Mouse (Mus musculus) spleen, embryonic (tissue): ENCODE data around the gene Ifi35.
"Not testable (repeated sequence)": the region's sequence is repeated elsewhere in the genome, so short reads cannot be mapped to it uniquely, and the experiment has no call there.

ENCODE experiments used
- CTCF ChIA-PET: fragments of 350-600 bp; sonication (Branson Sonifier 250); formaldehyde crosslinking; loops from one replicate; lab custom pipeline; 2022; lab: Charles Lee

The Ifi35 gene

DNA sequence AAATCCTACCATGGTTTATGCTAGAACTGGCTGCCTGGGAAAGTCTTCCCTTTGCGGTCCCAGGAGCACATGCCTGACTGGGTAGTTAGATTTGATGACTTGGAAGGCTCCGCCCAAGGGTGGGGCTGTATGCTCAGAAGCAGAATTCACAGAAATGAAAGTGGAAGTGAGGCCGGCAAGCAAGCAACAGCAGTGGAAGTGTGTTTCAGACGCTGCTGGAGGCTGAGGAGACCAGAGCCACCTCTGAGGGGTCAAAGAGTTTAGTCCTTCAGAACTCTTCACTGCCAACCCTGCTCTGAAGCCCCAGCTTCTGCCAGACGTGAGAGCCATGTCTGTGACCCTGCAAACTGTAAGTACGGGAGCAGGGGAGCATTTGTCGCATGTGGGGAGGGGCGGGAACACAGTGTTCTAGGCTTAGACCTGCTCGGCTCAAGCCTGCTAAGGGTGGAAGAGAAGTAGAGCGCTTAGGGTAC is at the start of gene Ifi35:
Ifi35 (plus strand) TSS at position 134 of the 473 bp plus-strand sequence.
- CTCF ChIA-PET: no interaction called here

DNA sequence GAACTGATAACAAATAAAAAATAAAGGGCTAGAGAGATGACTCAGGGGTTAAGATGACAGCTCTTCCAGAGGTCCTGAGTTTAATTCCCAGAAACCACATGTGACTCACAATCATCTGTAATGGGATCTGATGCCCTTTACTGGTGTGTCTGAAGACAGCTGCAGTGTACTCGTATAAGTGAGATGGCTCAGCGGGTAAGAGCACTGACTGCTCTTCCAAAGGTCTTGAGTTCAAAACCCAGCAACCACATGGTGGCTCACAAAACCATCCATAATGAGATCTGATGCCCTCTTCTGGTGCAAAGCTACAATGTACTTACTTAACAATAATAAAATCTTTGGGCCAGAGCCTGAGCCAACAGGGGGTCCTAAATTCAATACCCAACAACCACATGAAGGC is 32.9 kb upstream of the Ifi35 start:
- CTCF ChIA-PET: no interaction called here

DNA sequence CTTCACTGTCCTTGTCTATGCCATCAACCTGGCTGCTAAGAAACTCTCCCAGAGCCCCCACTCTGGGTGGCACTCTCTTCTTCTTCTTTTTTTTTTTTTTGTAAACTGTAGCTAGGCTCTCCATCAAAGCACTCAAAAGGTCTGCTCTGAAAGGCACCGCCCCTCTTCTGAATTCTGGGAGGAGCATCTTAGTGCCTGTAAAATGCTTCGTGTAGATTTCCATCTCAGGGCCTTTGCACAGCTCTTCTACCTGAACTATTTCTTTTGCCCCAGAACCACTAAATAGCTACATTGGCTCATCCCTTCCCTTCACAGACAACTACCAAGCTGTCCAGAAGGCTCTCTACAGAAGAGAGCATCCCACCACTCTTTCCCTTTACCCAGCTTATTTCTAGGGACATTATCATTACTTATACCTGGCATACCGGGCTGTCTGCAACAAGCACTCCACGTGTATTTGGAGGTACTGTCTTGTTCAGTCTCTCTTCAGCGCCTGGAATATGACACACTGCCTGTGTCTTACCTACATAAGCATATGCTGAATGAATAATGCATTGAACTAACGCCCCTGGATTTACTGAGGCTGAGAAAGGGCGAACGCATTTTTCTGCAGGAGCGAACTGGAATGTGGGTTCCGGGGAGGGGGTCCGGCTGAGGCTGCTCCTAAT is 31.6 kb upstream of the Ifi35 start:
- CTCF ChIA-PET: interaction anchor here (0.6 to 0.7 kb wide), 2 partner anchors 24 to 98 kb away, joined by 3 read pairs; no protein-coding TSS in a partner anchor

DNA sequence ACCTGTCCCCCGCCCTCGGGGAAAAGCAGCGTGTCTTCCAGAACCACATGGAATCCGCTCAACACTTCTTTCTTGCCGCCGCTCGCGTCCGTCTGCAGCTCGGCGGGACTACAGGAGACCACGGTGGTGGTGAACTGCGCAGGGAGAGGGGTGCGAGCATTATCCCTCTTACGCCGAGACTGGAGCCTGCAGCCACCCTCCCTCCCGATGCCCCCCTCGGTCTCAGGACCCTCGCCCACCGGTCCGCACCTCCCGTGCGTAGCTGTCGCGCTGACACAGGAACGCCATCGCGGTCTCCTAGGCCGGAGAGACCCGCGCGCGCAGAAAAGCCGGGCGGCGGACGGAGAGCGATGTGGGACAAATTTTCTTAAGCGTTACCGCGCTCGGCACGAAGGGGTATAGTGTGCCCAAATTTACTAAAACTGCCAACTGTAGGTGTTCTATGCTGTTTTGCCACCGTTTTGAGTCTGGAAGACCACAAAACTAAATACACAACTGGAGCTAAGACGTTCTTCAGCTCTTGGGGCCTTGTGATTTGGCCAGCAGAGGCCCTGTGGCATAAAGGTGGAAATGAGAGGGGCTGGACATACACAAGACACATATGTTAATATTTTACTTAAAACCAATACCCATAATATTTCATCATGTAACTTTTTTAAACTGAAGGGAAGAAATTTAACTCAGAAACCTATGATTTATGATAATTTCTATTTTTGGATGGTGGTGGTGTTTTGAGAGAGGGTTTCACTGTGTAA is 30.9 kb upstream of the Ifi35 start, which contains the start of gene Aarsd1:
Aarsd1 (minus strand) TSS at position 515 of the 755 bp plus-strand sequence.
- CTCF ChIA-PET: no interaction called here

DNA sequence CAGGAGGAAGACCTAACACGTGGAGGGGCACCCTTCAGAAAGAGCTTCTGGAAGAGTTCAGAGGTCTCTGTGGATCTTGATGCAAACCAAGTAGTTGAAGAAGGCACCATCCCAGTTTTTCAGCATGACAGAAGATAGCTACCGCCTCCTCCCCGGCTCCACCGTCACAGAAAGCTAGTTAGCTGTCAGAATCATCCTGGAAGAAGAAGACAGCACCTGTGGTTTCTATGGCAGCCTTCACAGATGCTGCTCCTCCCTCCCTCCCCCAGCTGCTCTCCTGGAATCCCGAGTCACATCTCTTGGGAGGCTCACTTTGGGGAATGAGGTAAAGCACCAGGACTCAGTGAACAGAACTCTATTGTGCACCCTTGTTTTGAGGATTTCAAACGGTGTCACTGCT is 29.2 kb upstream of the Ifi35 start:
- CTCF ChIA-PET: no interaction called here

DNA sequence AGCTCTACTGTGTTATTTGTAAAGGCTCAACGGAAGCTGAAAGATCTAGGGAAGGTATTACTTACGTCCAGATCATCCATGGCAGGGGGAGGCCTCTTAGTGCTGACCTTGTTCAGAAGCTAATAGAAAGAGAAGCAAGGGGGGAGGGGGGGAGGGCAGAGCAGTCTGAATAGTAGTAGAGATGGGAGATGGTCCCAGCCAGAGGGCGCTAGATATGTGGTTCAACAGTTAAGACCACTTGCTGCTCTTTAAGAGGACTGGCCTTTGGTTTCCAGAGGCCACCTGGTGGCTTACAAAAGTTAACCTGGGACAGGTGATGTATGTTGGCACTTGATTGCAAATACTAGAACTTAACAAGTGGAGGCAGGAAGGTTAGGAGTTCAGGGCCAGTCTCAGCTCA is 28.6 kb upstream of the Ifi35 start:
- CTCF ChIA-PET: no interaction called here

DNA sequence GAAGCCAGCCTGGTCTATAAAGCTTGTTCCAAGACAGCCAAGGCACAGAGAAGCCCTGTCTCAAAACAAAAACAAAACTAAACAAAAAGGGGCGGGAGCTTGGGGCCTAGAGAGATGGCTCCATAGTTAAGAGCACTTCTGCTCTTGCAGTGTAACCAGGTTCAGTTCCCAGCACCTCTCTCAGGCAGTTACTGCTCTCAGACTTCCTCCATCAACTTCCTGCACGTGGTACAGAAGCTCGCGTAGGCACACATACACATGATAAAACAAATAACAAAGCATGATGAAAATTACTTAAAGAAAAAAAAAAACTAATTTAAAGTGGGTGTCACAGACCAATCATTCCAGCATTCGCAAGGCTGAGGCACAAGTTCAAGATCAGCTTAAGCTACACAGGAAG is 28.1 kb upstream of the Ifi35 start:
- CTCF ChIA-PET: no interaction called here

DNA sequence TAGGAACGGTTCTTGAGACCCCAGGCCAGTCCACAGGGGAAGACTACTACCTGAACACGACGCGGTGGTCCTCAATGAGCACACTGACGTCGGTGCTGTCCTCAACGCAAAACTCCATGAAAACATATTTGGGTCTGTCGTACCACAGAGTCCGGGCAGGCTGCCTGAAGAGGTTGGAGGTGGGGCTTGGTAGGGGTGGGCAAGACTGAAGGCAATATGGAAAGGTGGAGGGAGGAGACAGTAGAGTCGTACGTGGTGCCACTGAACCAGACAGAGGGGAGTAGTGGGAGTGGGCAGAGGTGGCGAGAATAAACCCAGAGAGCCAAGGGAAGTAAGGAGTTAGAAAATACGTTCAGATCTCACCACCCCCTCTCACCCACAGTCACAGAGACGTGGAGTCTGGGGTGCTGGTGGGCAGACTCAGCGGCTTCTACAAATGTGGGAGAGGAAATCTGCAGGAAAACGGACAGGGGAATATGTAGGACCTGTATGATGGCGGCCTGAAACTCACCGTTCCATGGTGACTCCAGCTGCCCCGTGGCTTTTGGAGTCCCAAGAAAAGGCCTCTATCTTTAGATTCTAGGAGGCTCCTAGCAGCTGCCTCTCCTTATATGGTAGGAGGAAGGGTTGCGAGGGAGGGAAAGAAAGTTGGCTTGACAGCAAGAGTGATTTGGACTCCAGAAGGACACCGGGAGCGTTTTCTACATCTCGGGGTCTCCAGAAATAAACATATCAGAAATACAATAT is 23.9 kb upstream of the Ifi35 start, which contains the start of gene Gm27029:
Gm27029 (minus strand) TSS at position 692 of the 747 bp plus-strand sequence.
- CTCF ChIA-PET: interaction anchor here (0.6 to 1.1 kb wide), 2 partner anchors 10 to 168 kb away, joined by 3 to 4 read pairs; no protein-coding TSS in a partner anchor

DNA sequence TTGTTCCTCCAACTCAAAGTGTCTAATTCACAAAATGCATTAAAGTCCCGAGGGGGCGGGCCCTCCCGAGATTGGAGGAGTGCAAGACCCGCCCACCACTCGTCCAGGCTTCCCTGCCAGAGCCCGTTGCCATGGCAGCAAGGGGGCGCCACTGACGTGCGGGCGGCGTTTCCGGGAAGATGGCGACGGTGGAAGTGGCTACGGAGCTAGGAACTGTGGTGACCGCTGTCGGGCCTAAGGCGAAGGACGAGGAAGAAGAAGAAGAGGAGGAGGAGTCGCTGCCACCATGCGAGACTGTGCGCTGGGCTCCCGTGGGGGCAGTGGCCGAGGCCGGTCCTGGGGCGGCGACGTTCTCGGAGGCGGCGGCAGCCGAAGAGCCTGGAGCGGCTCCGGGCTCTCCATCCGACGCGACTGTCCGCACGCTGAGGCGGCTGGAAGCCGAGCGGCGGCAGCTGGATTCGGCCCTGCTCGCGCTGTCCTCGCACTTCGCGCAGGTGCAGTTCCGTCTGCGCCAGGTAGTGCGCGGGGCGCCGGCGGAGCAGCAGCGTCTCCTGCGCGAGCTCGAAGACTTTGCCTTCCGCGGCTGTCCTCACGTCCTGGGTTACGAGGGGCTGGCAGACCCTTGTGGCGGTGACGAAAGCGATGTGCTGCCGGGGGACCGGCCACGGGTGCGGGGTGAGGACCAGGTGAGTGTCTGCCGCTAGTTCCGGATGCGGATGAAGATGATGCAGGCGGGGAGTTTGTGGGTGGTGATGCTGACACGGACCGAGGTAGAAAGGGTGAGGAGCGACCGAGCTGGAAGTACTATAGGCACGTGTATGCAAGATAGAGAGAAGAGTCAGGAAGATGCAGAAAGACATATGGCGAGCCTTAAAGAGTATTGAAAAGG is 23.0 kb upstream of the Ifi35 start, which contains the start of the genes Rundc1 and Ptges3l:
Rundc1 (plus strand) TSS at position 161 of the 889 bp plus-strand sequence.
Ptges3l (minus strand) TSS at position 409 of the 889 bp plus-strand sequence.
- CTCF ChIA-PET: interaction anchor here (0.6 to 1.1 kb wide), 2 partner anchors 9 to 169 kb away, joined by 3 to 4 read pairs; no protein-coding TSS in a partner anchor

DNA sequence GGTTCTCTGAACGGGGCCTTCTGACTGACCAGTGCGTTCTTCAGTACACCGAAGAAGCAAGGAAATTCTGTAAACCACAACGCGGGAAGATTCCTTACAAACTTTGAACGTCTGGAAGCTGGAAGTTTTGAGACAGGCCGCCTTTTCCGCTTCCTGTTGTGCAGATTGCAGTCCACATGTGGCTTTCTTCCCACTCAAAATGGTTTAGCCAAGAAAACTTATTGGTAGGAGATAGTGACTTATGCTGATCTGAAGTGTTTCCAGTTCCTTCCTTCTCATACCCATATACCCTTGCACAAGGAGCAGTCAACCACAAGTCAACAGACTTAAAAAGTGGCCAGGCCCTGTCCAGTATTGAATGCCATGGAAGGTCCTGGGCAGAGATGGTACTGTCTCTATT is 22.0 kb upstream of the Ifi35 start:
- CTCF ChIA-PET: no interaction called here

DNA sequence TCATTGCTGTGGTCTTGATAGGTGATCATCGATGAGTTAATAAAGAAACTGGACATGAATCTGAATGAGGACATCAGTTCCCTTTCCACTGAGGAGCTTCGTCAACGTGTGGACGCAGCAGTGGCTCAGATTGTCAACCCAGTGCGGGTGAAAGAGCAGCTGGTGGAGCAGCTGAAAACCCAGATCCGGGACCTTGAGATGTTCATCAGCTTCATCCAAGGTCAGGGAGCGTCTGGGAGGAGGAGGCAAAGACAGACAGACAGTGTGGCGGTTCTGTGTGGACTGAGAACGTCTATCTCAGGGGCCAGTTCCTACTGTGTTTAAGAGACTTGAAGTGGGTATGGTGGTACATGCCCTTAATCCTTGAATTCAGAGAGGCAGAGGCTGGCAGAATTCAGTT is 16.9 kb upstream of the Ifi35 start:
- CTCF ChIA-PET: no interaction called here

DNA sequence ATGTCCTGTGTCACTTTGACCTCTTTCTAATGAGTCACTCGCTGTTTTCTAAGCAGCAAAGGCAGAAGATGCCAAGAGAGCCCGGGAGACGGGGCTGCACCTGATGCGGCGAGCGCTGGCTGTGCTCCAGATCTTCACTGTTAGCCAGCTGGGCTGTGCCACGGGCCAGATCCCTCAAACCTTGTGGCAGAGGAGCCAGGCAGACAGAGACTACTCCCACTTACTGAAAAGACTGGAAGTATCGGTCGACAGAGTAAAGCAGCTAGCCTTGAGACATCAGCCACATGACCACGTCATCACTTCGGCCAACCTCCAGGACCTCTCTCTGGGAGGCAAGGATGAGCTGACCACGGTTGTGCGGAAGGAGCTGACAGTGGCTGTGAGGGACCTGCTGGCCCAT is 14.8 kb upstream of the Ifi35 start:
- CTCF ChIA-PET: interaction anchor here (1.3 kb wide), 1 partner anchor 9 kb away, joined by 3 read pairs; the partner anchor contains the start of genes Gm27029, Ptges3l and Rundc1

DNA sequence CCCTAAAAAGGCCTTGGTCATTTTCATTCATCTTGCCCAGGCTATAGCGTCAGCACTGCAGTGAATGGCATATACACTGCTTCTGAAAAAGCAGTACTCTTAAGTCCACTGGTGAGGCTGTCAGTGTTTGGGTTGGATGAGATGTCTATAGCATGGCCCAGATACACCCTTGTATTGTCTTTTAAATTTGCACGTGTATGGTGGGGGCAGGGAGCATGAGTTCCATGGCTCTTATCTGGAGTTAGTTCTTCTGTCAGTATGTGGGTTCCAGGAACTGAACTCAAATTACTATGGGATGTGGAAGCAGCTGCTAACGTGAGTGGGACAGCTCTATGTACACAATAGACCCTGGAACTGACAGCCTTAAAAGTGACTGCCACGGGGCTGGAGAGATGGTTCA is 12.4 kb upstream of the Ifi35 start:
- CTCF ChIA-PET: no interaction called here

DNA sequence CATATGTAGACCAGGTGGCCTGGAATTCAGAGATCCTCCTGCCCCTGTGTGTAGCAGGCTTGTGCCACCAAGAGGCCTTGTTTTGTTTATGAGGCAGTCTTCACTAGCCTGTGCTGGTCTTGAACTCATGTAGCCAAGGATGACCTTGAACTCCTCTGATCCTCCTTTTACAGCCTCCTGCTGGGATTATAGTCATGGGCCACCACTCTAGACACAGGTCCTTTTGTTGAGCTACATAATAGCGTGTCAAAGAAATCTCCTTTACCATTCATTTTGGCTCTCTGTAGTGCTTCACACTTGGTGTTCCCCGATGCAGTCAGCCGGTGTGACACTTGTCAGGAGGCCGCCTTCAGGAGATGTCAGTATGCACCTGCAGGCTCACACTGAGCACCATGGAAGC is 11.3 kb upstream of the Ifi35 start:
- CTCF ChIA-PET: no interaction called here

DNA sequence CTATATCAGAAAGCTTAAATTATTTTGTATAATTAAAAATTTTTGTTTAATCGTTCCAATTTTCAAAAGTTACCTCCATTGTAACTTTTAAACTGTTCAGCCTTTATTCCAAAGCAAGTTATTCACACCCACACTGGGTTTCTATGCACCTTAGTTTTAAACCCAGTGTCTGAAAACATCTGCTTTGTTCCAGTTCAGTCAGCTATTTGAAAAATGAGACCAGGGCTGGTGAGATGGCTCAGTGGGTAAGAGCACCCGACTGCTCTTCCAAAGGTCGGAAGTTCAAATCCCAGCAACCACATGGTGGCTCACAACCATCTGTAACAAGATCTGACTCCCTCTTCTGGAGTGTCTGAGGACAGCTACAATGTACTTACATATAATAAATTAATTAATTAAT is 10.2 kb upstream of the Ifi35 start:
- CTCF ChIA-PET: not testable (repeated sequence)

DNA sequence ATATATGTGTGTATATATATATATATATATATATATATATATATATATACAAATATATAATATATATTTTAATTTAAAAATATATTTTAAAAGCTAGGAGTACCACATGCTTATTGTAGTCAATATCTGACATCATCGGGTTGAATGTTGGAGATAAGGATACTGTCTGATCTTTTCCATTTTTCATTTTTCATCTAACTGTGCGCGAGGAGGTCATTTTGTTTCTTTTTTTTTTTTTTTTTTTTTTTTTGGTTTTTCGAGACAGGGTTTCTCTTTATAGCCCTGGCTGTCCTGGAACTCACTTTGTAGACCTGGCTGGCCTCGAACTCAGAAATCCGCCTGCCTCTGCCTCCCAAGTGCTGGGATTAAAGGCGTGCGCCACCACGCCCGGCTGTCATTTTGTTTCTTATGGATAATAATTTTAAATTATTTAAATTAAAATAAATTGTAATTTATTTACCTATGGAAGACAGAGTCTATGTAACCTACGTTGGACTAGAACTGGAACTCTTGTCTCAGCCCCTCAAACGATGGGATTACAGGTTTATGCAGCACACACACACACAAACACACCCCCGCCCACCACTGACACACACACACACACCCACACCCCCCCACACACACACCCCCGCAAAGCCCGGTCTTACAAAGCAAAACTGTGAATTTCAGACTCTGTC is 6.6 kb upstream of the Ifi35 start:
- CTCF ChIA-PET: interaction anchor here (0.5 to 1.1 kb wide), 2 partner anchors 728 to 807 kb away, joined by 3 read pairs; partner anchors contain the start of genes BC030867 and Hspb9

DNA sequence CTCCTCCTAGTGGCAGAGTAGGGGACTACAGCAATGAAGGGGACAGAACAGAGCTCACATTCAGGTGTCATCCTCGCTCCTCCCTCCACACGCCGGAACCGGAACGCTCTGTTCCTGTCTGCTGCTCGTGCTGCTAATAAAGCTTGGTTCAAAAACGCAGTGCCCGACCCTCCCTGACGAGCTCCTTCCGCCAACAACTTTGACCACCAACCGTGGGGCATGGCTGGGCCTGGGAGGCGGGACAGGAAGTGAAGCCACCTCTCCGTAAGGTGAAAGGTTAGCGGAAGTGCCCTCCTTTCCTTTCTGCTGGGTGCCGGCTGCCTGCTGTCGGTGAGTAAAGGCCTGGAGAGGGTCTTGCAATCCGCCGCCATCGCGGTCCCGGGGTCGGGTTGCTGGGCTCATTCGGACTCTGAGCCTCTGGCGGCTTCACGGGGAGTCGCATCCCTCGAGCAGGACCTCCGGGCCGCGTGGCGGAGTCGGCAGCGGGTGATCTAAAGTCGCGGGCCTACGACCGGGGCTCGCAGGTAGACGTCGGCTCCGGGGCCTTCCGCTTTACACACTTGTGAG is 6.0 kb upstream of the Ifi35 start, which contains the start of gene Rpl27:
Rpl27 (plus strand) TSS at position 172 of the 567 bp plus-strand sequence.
- CTCF ChIA-PET: interaction anchor here (0.5 to 1.1 kb wide), 2 partner anchors 24 to 728 kb away, joined by 3 to 7 read pairs; partner anchors contain the start of genes Hspb9 and Vat1

DNA sequence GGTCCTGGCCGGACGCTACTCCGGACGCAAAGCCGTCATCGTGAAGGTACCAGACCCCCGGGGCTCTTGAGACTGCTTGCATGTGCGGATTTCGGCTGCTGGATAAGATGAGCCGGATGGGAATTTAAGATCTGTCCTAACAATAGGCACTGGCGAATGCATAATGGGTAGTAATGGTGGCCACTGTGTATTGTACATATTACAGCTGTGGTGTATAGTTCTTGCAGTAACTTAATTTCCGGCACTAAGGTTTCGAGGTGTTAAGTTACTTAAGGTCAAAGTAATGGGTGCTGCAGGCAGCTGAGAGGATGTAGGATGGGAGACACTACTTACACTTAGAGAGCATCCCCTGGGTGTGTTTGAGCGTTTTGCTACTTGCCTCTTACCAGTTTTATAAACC is 5.4 kb upstream of the Ifi35 start:
- CTCF ChIA-PET: no interaction called here

DNA sequence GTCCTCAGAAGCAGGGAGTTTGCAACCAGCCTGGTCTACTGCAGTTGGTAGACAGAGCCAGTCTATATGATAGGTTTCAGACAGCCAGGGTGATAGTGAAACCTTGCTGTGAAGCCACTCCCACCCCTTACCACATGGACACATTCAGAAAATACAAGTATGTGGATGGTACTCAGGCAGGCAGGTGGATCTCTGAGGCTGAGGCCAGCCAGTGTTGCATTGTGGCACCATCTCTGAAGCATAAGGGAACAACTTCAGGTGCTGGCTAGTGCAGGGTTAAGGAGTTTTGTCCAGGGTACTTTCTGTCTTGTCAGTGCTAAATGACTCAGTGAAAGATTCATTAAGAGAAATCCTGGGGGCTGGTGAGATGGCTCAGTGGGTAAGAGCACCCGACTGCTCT is 1.9 kb upstream of the Ifi35 start:
- CTCF ChIA-PET: no interaction called here
